Mouse (Mus musculus): ENCODE results near the gene Cemip. TPM values are rescaled to one million over a fixed set of nuclear protein-coding genes. Genes with fewer than 3 reads are reported as not detected.
A peak's percentile ranks its signal among the peaks of the same experiment; 100 is the strongest.

The Cemip gene
- polyA plus RNA-seq, 1 experiment = 2.2 TPM

GRCm38 (mm10) chr7:84026090-84026489 is 60.2 kb downstream of the Cemip start:
- TF ChIP-seq CTCF (IDR thresholded peaks at IDR 0.05; ENCODE audit: borderline replicate concordance, extremely low read depth, insufficient read depth, insufficient read length) (no peak), POLR2A (IDR thresholded peaks at IDR 0.05; ENCODE audit: borderline replicate concordance, extremely low read depth, insufficient read depth, insufficient read length, poor library complexity, severe bottlenecking) (no peak)
- peak; percentile 55 for DNase-seq (ENCODE audit: low read depth)

- TF ChIP-seq POLR2A (IDR thresholded peaks at IDR 0.05; ENCODE audit: borderline replicate concordance, extremely low read depth, insufficient read depth, insufficient read length, poor library complexity, severe bottlenecking) = no peak
- no peak for TF ChIP-seq CTCF (IDR thresholded peaks at IDR 0.05; ENCODE audit: borderline replicate concordance, extremely low read depth, insufficient read depth, insufficient read length)
- no peak for DNase-seq (ENCODE audit: low read depth)
These were observed 62.8 kb downstream of the Cemip start for GRCm38 (mm10) chr7:84023466-84023865.

- TF ChIP-seq POLR2A (IDR thresholded peaks at IDR 0.05; ENCODE audit: borderline replicate concordance, extremely low read depth, insufficient read depth, insufficient read length, poor library complexity, severe bottlenecking) (no peak), CTCF (IDR thresholded peaks at IDR 0.05; ENCODE audit: borderline replicate concordance, extremely low read depth, insufficient read depth, insufficient read length) (no peak)
- DNase-seq (ENCODE audit: low read depth) = no peak
These were observed 63.8 kb downstream of the Cemip start for GRCm38 (mm10) chr7:84022462-84022861.

- TF ChIP-seq CTCF (IDR thresholded peaks at IDR 0.05; ENCODE audit: borderline replicate concordance, extremely low read depth, insufficient read depth, insufficient read length) (no peak), POLR2A (IDR thresholded peaks at IDR 0.05; ENCODE audit: borderline replicate concordance, extremely low read depth, insufficient read depth, insufficient read length, poor library complexity, severe bottlenecking) (no peak)
- peak; percentile 14 for DNase-seq (ENCODE audit: low read depth)
These were observed 66.9 kb downstream of the Cemip start for GRCm38 (mm10) chr7:84019381-84019780.

GRCm38 (mm10) chr7:84018291-84019266 is 67.7 kb downstream of the Cemip start:
- no peak for TF ChIP-seq POLR2A (IDR thresholded peaks at IDR 0.05; ENCODE audit: borderline replicate concordance, extremely low read depth, insufficient read depth, insufficient read length, poor library complexity, severe bottlenecking)
- no peak for TF ChIP-seq CTCF (IDR thresholded peaks at IDR 0.05; ENCODE audit: borderline replicate concordance, extremely low read depth, insufficient read depth, insufficient read length)
- peak; percentile 7 for DNase-seq (ENCODE audit: low read depth)

GRCm38 (mm10) chr7:84015050-84015449 is 71.3 kb downstream of the Cemip start:
- TF ChIP-seq CTCF (IDR thresholded peaks at IDR 0.05; ENCODE audit: borderline replicate concordance, extremely low read depth, insufficient read depth, insufficient read length) (no peak), POLR2A (IDR thresholded peaks at IDR 0.05; ENCODE audit: borderline replicate concordance, extremely low read depth, insufficient read depth, insufficient read length, poor library complexity, severe bottlenecking) (no peak)
- no peak for DNase-seq (ENCODE audit: low read depth)

GRCm38 (mm10) chr7:84013656-84014055 is 72.6 kb downstream of the Cemip start:
- TF ChIP-seq CTCF (IDR thresholded peaks at IDR 0.05; ENCODE audit: borderline replicate concordance, extremely low read depth, insufficient read depth, insufficient read length) (no peak), POLR2A (IDR thresholded peaks at IDR 0.05; ENCODE audit: borderline replicate concordance, extremely low read depth, insufficient read depth, insufficient read length, poor library complexity, severe bottlenecking) (no peak)
- DNase-seq (ENCODE audit: low read depth) = no peak

- no peak for TF ChIP-seq CTCF (IDR thresholded peaks at IDR 0.05; ENCODE audit: borderline replicate concordance, extremely low read depth, insufficient read depth, insufficient read length)
- TF ChIP-seq POLR2A (IDR thresholded peaks at IDR 0.05; ENCODE audit: borderline replicate concordance, extremely low read depth, insufficient read depth, insufficient read length, poor library complexity, severe bottlenecking) = no peak
These were observed 81.9 kb downstream of the Cemip start for GRCm38 (mm10) chr7:84004357-84004756.

GRCm38 (mm10) chr7:84001516-84001915 is 84.8 kb downstream of the Cemip start:
- TF ChIP-seq POLR2A (IDR thresholded peaks at IDR 0.05; ENCODE audit: borderline replicate concordance, extremely low read depth, insufficient read depth, insufficient read length, poor library complexity, severe bottlenecking) (no peak), CTCF (IDR thresholded peaks at IDR 0.05; ENCODE audit: borderline replicate concordance, extremely low read depth, insufficient read depth, insufficient read length) (no peak)

More at GRCm38 (mm10) chr7:84004357-84004756, 81.9 kb downstream of the Cemip start:
- DNase-seq (ENCODE audit: low read depth) = no peak

GRCm38 (mm10) chr7:84000671-84001070 is 85.6 kb downstream of the Cemip start:
- no peak for DNase-seq (ENCODE audit: low read depth)
- no peak for TF ChIP-seq CTCF (IDR thresholded peaks at IDR 0.05; ENCODE audit: borderline replicate concordance, extremely low read depth, insufficient read depth, insufficient read length)
- no peak for TF ChIP-seq POLR2A (IDR thresholded peaks at IDR 0.05; ENCODE audit: borderline replicate concordance, extremely low read depth, insufficient read depth, insufficient read length, poor library complexity, severe bottlenecking)

More at GRCm38 (mm10) chr7:84001516-84001915, 84.8 kb downstream of the Cemip start:
- DNase-seq (ENCODE audit: low read depth) = peak; percentile 80

- DNase-seq (ENCODE audit: low read depth) = no peak
- TF ChIP-seq CTCF (IDR thresholded peaks at IDR 0.05; ENCODE audit: borderline replicate concordance, extremely low read depth, insufficient read depth, insufficient read length) (no peak), POLR2A (IDR thresholded peaks at IDR 0.05; ENCODE audit: borderline replicate concordance, extremely low read depth, insufficient read depth, insufficient read length, poor library complexity, severe bottlenecking) (no peak)
These were observed 86.7 kb downstream of the Cemip start for GRCm38 (mm10) chr7:83999647-84000046.
